In genomic region chr10:119058493-119059020, GRCm38 (mm10) we compare ENCODE assay signal across 16 mouse cellular contexts.
"Had no signal": no experiment of that assay in that cellular context is flagged by ENCODE, and none has a peak within 500 bp of the region (broad histone marks: within the 10 kb centered on the region; RNA-seq: fewer than 3 reads in every experiment).

No protein-coding gene starts in this region.

- DNase-seq: kidney, postnatal 25 days; layer of hippocampus, adult 9-11 months; layer of hippocampus, postnatal 36 days; liver; liver, embryonic 13.5 days; liver, postnatal 0 days; lung, postnatal 14 days; right cerebral cortex, postnatal 4 days; spleen, adult 18-20 months; thymus, postnatal 4 days had no signal

- H3K4me1 ChIP-seq: midbrain, embryonic 15.5 days had no signal

- H3K4me2 ChIP-seq: limb, embryonic 12.5 days; liver, embryonic 13.5 days; midbrain, embryonic 11.5 days; midbrain, embryonic 15.5 days; neural tube, embryonic 12.5 days had no signal

- H3K27ac ChIP-seq: limb, embryonic 12.5 days; liver, embryonic 13.5 days; macrophage; midbrain, embryonic 15.5 days; neural tube, embryonic 12.5 days had no signal

- ATAC-seq: liver, postnatal 0 days; midbrain, embryonic 15.5 days had no signal

- H3K36me3 ChIP-seq: limb, embryonic 12.5 days; liver, embryonic 13.5 days; midbrain, embryonic 15.5 days; neural tube, embryonic 12.5 days had no signal

- H3K27me3 ChIP-seq: limb, embryonic 12.5 days; liver, embryonic 13.5 days; megakaryocyte, embryonic 14.5 days; midbrain, embryonic 15.5 days; neural tube, embryonic 12.5 days had no signal

- H3K4me3 ChIP-seq: limb, embryonic 12.5 days; liver, embryonic 13.5 days; megakaryocyte, embryonic 14.5 days; midbrain, embryonic 15.5 days; neural tube, embryonic 12.5 days had no signal

- H3K9ac ChIP-seq: limb, embryonic 12.5 days; liver, embryonic 13.5 days; liver, postnatal 0 days; midbrain, embryonic 15.5 days; neural tube, embryonic 12.5 days had no signal

- H3K9me3 ChIP-seq: limb, embryonic 12.5 days; liver, embryonic 13.5 days; midbrain, embryonic 15.5 days; neural tube, embryonic 12.5 days had no signal
